Mouse (Mus musculus) forebrain, embryonic 16.5 days (tissue): ENCODE results near the gene Aftph. TPM values are rescaled to one million over a fixed set of nuclear protein-coding genes. Genes with fewer than 3 reads are reported as not detected.
A peak's percentile ranks its signal among the peaks of the same experiment; 100 is the strongest.

Source experiments
- ATAC-seq: fragments of 200-750 bp; cut with Nextera tagmentation; 2 replicates; pipeline ENCODE4 v1.8.0; 2017; ENCODE audit warnings: mild to moderate bottlenecking, moderate library complexity
- H3K27ac ChIP-seq: fragments of 300-500 bp; sonication (generic); 2 replicates; pipeline ENCODE4 v1.5.1; 2014; ENCODE audit warnings: low read length, control low read depth
- H3K27me3 ChIP-seq: fragments of 300-500 bp; sonication (generic); replicated peaks from 2 replicates; pipeline ENCODE4 v1.6.1; 2014; ENCODE audit warnings: low read length; ENCODE audit not compliant: control insufficient read depth, insufficient read depth
- H3K36me3 ChIP-seq: fragments of 300-500 bp; sonication (generic); 2 replicates; pipeline ENCODE4 v1.6.1; 2014; ENCODE audit not compliant: control insufficient read depth, insufficient read depth
- H3K4me1 ChIP-seq: fragments of 300-500 bp; sonication (generic); replicated peaks from 2 replicates; pipeline ENCODE4 v1.6.1; 2014; ENCODE audit warnings: low read length; ENCODE audit not compliant: control insufficient read depth, insufficient read depth
- H3K4me2 ChIP-seq: fragments of 300-500 bp; sonication (generic); 2 replicates; pipeline ENCODE4 v1.6.1; 2014; ENCODE audit warnings: mild to moderate bottlenecking, low read length, control low read depth
- H3K4me3 ChIP-seq: fragments of 300-500 bp; sonication (generic); replicated peaks from 2 replicates; pipeline ENCODE4 v1.5.1; 2014; ENCODE audit warnings: mild to moderate bottlenecking, low read length, control low read depth
- H3K9ac ChIP-seq: fragments of 300-500 bp; sonication (generic); replicated peaks from 2 replicates; pipeline ENCODE4 v1.6.1; 2014; ENCODE audit warnings: low read depth, low read length, control low read depth
- H3K9me3 ChIP-seq: fragments of 300-500 bp; sonication (generic); 2 replicates; pipeline ENCODE4 v1.6.1; 2016; ENCODE audit warnings: low read length; ENCODE audit not compliant: control insufficient read depth
- WGBS: fragments of 180-500 bp; shearing (Covaris S2); extraction: QIAGEN DNeasy Blood & Tissue Kit; methylation state at CpG from one replicate; pipeline ENCODE4 v1.1.7; 2014; 5-methylcytosine and 5-hydroxymethylcytosine counted together
- polyA plus RNA-seq: library from polyadenylated mRNA; unstranded; fragments of >200 nt; fragmentation: Nextera tagmentation; extraction: Ambion mirVana; gene quantifications from 2 replicates; pipeline ENCODE4 v1.2.1, GENCODE M21; 2015

The Aftph gene
- polyA plus RNA-seq, 1 experiment from 2014 or later, result 41.7 TPM

DNA sequence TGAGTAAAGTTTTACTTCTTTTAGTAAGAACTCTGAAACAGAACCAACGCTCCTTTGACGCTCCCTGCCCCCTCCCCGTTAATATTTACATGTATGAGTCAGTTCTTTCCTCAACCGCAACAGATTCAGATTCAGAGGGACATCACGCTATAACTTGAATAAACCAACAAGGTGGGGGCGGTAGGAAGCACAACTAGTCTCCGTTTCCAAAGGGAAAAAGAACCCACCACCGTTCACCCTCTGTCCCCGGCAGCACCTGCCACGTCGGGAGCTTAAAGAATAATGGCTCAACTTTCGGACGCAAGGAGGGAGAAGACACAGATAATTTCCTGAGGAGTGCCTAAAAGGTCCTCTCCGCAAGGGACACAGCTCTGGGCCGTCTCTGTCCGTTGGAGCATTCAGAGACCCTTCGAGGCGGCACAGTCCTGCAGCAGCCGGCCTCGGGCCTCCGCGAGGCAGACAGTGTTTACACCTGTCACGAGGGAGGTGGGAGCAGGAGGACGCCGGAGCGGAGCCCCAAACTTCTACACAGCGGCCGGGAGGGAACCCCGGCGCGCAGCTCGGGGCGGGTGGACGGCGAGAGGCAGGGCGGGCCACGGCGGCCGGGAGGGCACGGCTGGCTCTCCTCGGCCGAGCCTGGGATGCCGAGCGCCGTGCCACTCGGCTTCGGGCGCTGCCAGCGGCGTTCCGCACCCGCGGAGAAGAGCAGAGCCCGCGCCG is 748 bp downstream of the Aftph start:
- Histone ChIP-seq H3K9ac (peak overlapping the region; percentile 93), H3K4me3 (peak overlapping the region; percentile 53), H3K27me3 (no peaks in the 10 kb centered on the region; the same call in 1 of the 2 replicates), H3K27ac (peak overlapping the region; percentile 97), H3K4me1 (peaks cover 7% of the 10 kb centered on the region; the same call in 1 of the 2 replicates), H3K9me3 (no peaks in the 10 kb centered on the region), H3K36me3 (no peaks in the 10 kb centered on the region), H3K4me2 (peak overlapping the region; percentile 78)
- WGBS, result under 1% methylated on average over 44 of the region's 56 CpGs
- no peak for ATAC-seq

DNA sequence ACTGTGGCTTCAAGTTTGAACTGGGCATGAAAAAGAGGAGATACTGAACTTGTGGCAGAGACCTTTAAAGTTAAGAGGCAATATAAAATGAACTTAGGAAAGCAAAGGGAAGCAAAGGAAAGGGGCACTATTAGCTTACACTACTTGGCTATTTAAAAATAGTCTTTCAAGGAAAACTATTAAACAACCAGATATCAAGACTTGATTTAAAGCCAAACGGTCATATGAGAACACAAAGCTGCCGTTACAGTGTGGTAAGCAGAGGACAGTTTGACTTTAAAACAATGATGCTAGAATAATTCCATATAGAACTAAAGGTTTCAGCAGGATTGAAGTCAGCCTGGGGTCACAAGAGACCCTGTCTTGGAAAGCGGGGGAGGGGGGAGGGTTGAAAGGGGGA is 7.3 kb downstream of the Aftph start:
- Histone ChIP-seq H3K9ac (no peak overlapping the region), H3K4me2 (no peak overlapping the region), H3K4me3 (no peak overlapping the region), H3K27me3 (no peaks in the 10 kb centered on the region), H3K4me1 (0 out of 2 replicates have a peak, but pooled peaks cover 3% of the 10 kb centered on the region), H3K36me3 (no peaks in the 10 kb centered on the region), H3K27ac (no peak overlapping the region), H3K9me3 (no peaks in the 10 kb centered on the region)
- ATAC-seq, result no peak
- WGBS, result 68% methylated on average over 3 of the region's 3 CpGs

DNA sequence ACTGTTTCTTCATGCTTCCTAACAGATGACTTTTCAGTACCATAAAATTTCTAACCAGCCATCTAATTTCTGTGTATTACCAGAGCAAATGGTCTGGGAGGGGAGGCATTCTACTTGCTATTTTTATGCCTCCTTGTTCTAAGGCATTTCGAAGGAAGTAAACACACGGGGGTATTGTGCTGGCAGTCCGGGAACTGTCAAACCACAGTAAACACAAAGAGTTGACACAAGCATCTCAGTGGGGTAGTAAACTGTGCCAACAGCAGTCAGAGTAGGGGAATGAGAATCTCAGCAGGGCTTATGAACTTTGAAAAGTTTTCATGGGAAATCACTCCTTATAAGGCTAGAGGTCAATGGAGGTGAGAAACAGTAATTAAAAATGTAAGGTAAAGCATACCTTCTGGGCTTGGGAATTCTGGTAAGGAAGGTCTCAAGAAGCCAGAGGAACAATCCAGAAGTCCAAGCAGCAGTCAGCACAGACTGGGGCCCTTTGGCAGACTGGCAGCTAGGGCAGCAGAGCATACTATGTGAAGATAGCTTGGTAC is 7.8 kb downstream of the Aftph start:
- H3K4me3 ChIP-seq, result no peak overlapping the region
- no peak overlapping the region for H3K4me2 ChIP-seq
- H3K27ac ChIP-seq, result no peak overlapping the region
- H3K27me3 ChIP-seq, result no peaks in the 10 kb centered on the region
- H3K9me3 ChIP-seq, result no peaks in the 10 kb centered on the region
- no peak for ATAC-seq
- no peaks in the 10 kb centered on the region for H3K36me3 ChIP-seq
- WGBS, result 38% methylated on average over 3 of the region's 3 CpGs
- H3K9ac ChIP-seq, result no peak overlapping the region
- H3K4me1 ChIP-seq, result no peaks in the 10 kb centered on the region

DNA sequence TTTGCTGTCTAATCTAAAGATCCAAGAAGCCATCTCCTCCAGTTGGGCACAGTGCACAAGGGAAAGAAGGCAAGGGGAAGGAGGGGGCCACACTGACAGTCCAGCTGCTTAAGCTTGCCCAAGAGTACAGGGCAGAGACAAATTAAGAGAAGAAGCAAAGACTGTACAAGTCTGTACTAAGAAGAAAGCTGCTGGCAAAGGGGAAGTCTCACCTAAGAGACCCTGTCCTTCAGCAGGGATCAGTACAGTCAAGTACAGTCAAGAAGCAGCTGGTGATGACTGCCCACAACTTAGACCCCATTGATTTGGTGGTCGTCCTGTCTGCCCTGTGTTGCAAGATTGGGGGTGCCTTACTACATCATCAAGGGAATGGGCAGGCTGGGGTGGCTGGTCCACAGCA is 12.0 kb downstream of the Aftph start:
- Histone ChIP-seq H3K9ac (no peak overlapping the region), H3K4me1 (no peaks in the 10 kb centered on the region), H3K4me2 (no peak overlapping the region), H3K27me3 (no peaks in the 10 kb centered on the region), H3K9me3 (no peaks in the 10 kb centered on the region), H3K4me3 (no peak overlapping the region), H3K27ac (no peak overlapping the region), H3K36me3 (peaks cover 10% of the 10 kb centered on the region; the same call in 1 of the 2 replicates)
- no peak for ATAC-seq
- 93% methylated on average over 1 of the region's 1 CpGs for WGBS

DNA sequence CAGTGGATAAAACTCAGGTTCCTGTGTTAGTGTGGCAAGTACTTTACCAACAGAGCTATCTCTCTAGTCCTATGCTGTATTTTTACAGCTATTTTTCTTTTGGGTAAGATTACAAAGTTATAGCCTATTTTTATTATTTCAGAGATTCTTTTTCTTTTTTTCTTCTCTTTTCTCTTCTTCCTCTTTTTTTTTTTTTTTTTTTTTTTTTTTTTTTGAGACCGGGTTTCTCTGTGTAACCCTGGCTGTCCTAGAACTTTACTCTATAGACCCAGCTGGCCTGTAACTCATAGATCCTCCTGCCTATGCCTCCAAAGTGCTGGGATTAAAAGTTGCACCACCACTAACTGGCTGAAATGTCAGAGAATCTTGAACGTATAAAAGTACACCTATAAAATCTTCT is 13.3 kb downstream of the Aftph start:
- H3K36me3 ChIP-seq, result peaks cover 10% of the 10 kb centered on the region; the same call in 1 of the 2 replicates
- H3K27me3 ChIP-seq, result no peaks in the 10 kb centered on the region
- H3K9ac ChIP-seq, result no peak overlapping the region
- no peak for ATAC-seq
- H3K9me3 ChIP-seq, result no peaks in the 10 kb centered on the region
- H3K27ac ChIP-seq, result no peak overlapping the region
- H3K4me1 ChIP-seq, result no peaks in the 10 kb centered on the region
- H3K4me2 ChIP-seq, result no peak overlapping the region
- H3K4me3 ChIP-seq, result no peak overlapping the region
- WGBS, result 96% methylated on average over 2 of the region's 2 CpGs

DNA sequence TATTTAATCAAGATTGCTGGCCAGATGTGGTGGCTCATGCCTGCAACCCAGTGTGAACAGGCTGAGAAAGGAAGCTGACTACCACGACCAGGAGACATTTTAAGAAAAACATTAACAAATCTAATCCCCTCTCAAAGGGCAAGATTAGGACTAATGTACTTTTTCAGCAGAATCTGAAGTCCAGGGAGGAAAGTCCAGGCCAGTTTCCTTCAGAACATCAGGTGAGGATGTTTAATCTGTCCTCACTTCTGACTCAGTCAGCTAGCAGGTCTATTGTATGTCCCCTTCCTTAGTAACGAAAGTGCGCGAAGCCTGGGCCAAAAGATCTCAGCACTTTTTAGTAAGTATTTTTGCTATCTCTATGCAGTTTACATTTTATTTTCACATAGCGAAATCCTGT is 17.8 kb downstream of the Aftph start:
- Histone ChIP-seq H3K9ac (no peak overlapping the region), H3K4me1 (no peaks in the 10 kb centered on the region), H3K9me3 (no peaks in the 10 kb centered on the region), H3K4me3 (no peak overlapping the region), H3K4me2 (no peak overlapping the region), H3K27me3 (no peaks in the 10 kb centered on the region), H3K27ac (no peak overlapping the region), H3K36me3 (peaks cover 10% of the 10 kb centered on the region; the same call in 1 of the 2 replicates)
- no peak for ATAC-seq
- 87% methylated on average over 5 of the region's 5 CpGs for WGBS

DNA sequence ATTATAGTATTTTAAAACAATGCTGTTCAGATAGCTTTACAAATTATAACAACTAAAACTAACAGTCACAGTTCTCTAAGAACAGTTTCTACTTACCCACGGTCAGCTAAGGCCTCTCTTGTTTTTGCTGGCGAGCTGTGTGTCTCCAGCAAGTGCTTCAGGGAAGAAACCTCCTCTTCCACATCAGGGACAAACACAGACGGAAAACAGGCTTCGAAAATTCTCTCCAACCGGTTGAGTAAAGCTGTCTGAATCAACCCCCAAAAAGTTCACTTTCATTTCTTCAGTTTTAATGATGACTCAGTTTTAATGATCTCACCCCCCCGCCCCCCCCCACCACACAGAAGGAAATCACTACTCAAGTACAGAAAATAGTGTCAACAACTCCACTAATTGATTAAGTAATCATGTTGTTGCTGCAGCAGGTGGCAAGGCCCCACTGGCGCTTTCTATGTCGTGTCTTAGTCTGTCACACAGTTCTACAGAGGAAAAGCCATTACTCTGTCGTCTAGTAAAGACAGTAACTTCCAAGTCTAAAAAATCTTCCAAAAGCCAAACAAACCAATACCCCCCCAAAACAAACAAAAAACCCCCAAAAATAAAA is 29.2 kb downstream of the Aftph start:
- Histone ChIP-seq H3K9me3 (no peaks in the 10 kb centered on the region), H3K27ac (no peak overlapping the region), H3K9ac (no peak overlapping the region), H3K27me3 (no peaks in the 10 kb centered on the region), H3K36me3 (no peaks in the 10 kb centered on the region), H3K4me1 (0 out of 2 replicates have a peak, but pooled peaks cover 2% of the 10 kb centered on the region), H3K4me2 (no peak overlapping the region), H3K4me3 (no peak overlapping the region)
- 52% methylated on average over 9 of the region's 9 CpGs for WGBS
- no peak for ATAC-seq

DNA sequence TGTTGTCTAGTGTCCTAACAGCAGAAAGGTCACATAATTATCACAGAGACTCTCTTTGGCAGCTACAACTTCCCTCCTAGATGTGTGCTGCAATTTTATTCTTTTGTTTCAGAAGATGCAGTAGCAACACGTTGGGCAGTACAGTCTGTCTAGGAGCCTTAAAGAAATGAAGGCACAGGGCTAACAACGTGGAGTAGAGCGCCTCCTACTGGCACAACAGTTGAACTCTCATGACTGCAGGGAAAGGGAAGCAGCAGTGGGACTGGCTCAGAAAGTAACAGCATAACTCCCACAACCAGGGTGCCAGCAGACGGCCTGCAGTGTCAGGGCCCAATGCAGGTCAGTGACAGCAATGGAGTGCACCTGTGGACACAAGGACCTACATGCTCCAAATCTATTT is 50.4 kb downstream of the Aftph start:
- Histone ChIP-seq H3K4me3 (no peak overlapping the region), H3K27me3 (no peaks in the 10 kb centered on the region), H3K9me3 (no peaks in the 10 kb centered on the region), H3K4me1 (no peaks in the 10 kb centered on the region), H3K4me2 (no peak overlapping the region), H3K9ac (no peak overlapping the region), H3K27ac (no peak overlapping the region), H3K36me3 (no peaks in the 10 kb centered on the region)
- WGBS, result under 1% methylated on average over 4 of the region's 4 CpGs
- peak; percentile 92 for ATAC-seq

DNA sequence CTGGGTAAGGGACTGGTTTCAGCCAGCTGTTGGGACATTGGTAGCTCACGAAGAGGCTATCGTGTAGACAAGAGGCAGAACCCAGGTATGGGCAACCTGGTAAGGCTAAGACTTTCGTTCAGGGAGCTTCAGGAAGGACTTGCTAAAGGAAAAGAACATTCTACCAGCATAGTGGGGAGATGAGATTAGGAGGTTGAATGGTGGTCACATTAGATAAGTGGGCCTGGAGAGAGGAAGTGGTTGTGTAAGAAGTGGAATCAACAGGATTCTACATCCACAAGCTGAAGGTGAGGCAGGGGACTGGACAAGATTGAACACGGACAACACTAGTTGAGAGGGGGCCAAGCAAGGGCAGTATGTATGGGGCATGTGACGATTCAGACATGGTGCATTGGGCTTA is 59.7 kb downstream of the Aftph start:
- H3K9ac ChIP-seq, result no peak overlapping the region
- no peak for ATAC-seq
- H3K4me3 ChIP-seq, result no peak overlapping the region
- no peak overlapping the region for H3K4me2 ChIP-seq
- 88% methylated on average over 5 of the region's 5 CpGs for WGBS
- no peaks in the 10 kb centered on the region for H3K27me3 ChIP-seq
- no peak overlapping the region for H3K27ac ChIP-seq
- H3K4me1 ChIP-seq, result no peaks in the 10 kb centered on the region
- H3K36me3 ChIP-seq, result peaks cover 3% of the 10 kb centered on the region; the same call in 1 of the 2 replicates
- no peaks in the 10 kb centered on the region for H3K9me3 ChIP-seq
